Mouse (Mus musculus) kidney, adult 2 months (tissue): Measurements from ENCODE around the gene Lpin2.

Experiments
- CTCF ChIP-seq: fragments of 200-500 bp; conservative IDR thresholded peaks from 2 replicates; pipeline ENCODE4 v1.5.1; 2011; ENCODE audit warnings: low read depth, mild to moderate bottlenecking, control low read depth, low read length, moderate library complexity, mixed read lengths; ENCODE audit not compliant: insufficient read depth, insufficient read length
- POLR2A ChIP-seq: fragments of 200-500 bp; IDR thresholded peaks from one replicate; pipeline ENCODE4 v1.6.1; 2011; ENCODE audit warnings: low read depth, low read length, control low read depth

DNA sequence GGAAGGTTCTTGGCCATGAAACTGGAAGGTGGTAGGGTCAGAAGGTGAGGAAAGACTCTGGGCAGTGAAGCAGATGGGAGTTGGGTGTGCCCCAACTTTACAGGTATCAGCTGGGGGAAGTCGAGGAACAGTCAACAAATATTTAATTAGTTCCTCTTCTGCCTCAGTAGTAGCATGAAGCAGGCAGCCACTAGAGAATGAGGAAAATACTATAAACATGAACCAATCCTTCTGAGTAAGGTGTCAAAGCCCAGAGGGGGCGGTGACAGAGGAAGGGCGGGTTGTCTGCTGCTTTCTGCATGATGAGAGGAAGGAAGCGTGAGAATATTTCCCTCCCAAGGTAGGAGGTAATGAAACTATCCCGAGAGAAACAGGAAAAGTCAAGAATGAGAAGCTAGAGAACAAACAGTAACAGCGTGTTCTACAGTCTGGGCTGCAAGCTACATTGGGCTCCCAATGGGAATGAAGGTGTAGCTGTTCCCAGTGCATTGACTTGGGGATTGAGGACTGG lies at the start of gene Lpin2:
- TF ChIP-seq CTCF (no peak), POLR2A (no peak)
